Mouse (Mus musculus): ENCODE results near the gene Vwa1. TPM values are rescaled to one million over a fixed set of nuclear protein-coding genes. Genes with fewer than 3 reads are reported as not detected.

The Vwa1 gene
- polyA plus RNA-seq, 1 experiment from 2014 or later = 6.5 TPM

DNA sequence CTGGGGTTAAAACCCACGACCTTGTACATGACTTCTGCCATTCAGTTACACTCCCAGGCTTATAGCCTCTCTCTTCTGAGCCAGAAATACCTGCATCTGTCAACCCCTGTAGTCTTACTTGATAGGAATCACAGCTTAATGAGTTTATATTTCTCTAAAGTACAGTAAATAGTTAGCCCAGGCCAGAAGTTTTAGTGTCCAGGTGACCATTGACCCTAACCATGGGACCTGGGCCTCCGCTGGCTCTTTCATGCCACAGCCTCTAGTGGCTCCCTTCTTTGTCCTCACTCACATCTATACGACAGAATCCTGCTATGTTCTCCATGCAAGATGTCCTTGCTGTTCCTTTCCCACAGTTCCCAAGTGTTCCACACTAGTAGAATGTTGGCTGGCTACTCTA lies 33.3 kb upstream of the Vwa1 start:
- Histone ChIP-seq H3K4me3 (ENCODE audit: low read depth, low read length) (no peak overlapping the region), H3K9me3 (ENCODE audit: low read length) (no peaks in the 10 kb centered on the region), H3K36me3 (ENCODE audit: insufficient read depth, low read length) (peaks cover 22% of the 10 kb centered on the region), H3K27ac (ENCODE audit: low read length) (no peak overlapping the region), H3K27me3 (replicated peaks; ENCODE audit: insufficient read depth, low read length) (no peaks in the 10 kb centered on the region), H3K4me1 (ENCODE audit: insufficient read depth, low read depth, low read length) (peaks cover 11% of the 10 kb centered on the region; the same call in 1 of the 2 replicates), H3K4me2 (replicated peaks; ENCODE audit: low read depth, low read length) (no peak overlapping the region), H3K9ac (replicated peaks; ENCODE audit: low read depth) (no peak overlapping the region)
- 91% methylated on average over 3 of the region's 3 CpGs for WGBS
- TF ChIP-seq CTCF (IDR thresholded peaks at IDR 0.05) = no peak
- TF ChIP-seq EP300 (IDR thresholded peaks at IDR 0.05) = no peak
- ATAC-seq (no peak), DNase-seq (ENCODE audit: low spot score) (no peak)

DNA sequence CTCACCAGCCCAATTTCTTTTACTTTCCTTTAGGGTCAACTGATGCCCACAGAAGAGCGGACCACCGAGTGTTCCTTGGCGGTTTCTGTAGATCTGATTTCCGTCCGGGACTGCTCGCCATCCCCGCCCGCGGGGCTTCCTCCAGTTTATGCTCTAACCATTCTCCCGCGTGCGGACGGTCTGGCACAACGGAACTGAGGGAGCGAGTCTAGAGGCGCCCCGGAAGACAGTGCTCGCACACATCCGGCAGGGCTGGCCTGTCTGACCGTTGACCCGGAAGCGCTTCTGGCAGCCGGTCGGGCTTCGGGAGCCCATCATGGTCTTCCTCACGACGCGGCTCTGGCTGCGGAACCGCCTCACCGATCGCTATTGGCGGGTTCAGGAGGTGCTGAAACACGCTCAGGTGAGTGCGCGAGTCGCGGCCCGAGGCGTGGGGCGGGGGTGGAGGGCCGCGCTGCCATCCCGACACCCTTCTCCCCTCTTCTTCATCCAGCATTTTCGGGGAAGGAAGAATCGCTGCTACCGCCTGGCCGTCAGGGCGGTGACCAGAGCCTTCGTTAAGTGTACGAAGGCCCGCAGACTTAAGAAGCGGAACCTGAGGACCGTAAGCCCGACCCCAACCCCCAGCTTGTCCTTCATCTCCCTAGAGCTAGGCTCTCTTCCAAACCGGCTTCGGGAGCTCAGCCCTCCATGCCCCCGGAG lies 29.0 kb upstream of the Vwa1 start:
- Histone ChIP-seq H3K9me3 (ENCODE audit: low read length) (no peaks in the 10 kb centered on the region), H3K9ac (replicated peaks; ENCODE audit: low read depth) (peak overlapping the region; percentile 68), H3K27me3 (replicated peaks; ENCODE audit: insufficient read depth, low read length) (no peaks in the 10 kb centered on the region), H3K4me1 (ENCODE audit: insufficient read depth, low read depth, low read length) (0 out of 2 replicates have a peak, but pooled peaks cover 5% of the 10 kb centered on the region), H3K27ac (ENCODE audit: low read length) (peak overlapping the region; percentile 68), H3K4me3 (ENCODE audit: low read depth, low read length) (peak overlapping the region; percentile 67), H3K4me2 (replicated peaks; ENCODE audit: low read depth, low read length) (peak overlapping the region; percentile 67), H3K36me3 (ENCODE audit: insufficient read depth, low read length) (peaks cover 9% of the 10 kb centered on the region; the same call in 1 of the 2 replicates)
- ATAC-seq (peak; percentile 99), DNase-seq (ENCODE audit: low spot score) (peak; percentile 94)
- WGBS = under 1% methylated on average over 57 of the region's 58 CpGs
- peak; percentile 54; the same call in 1 of the 2 replicates for TF ChIP-seq EP300 (IDR thresholded peaks at IDR 0.05)
- TF ChIP-seq CTCF (IDR thresholded peaks at IDR 0.05) = 0 out of 2 replicates have a peak, but pooled peaks have one; percentile 7

DNA sequence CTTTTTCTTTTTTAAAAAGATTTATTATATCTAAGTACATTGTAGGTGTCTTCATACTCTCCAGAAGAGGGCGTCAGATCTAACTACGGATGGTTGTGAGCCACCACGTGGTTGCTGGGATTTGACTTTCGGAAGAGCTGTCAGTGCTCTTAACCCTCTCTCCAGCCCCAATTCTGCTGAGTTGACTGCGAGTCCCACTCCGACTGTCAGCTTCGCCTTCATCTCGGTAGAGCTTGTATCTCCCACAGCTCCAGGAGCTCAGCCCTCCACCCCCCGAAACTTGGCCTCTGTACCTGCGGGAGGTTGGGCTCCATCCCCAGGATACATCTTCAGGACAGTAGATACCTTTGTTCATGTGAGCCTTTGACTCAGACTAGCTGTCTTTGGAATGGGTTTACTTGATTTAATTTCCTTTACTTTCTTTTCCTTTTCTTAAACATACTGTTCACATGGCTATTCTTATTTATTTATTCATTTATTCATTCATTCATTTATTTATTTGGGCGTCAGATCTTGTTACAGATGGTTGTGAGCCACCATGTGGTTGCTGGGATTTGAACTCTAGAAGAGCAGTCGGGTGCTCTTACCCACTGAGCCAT lies 28.3 kb upstream of the Vwa1 start, which contains the start of gene Mrpl20:
TSS of gene Mrpl20 (plus strand) at position 138 of the 599 bp plus-strand sequence.
- Histone ChIP-seq H3K27me3 (replicated peaks; ENCODE audit: insufficient read depth, low read length) (no peaks in the 10 kb centered on the region), H3K36me3 (ENCODE audit: insufficient read depth, low read length) (peaks cover 5% of the 10 kb centered on the region; the same call in 1 of the 2 replicates), H3K27ac (ENCODE audit: low read length) (peak within 1 kb of the TSS; percentile 68), H3K4me2 (replicated peaks; ENCODE audit: low read depth, low read length) (peak within 1 kb of the TSS; percentile 67), H3K4me3 (ENCODE audit: low read depth, low read length) (peak within 1 kb of the TSS; percentile 67), H3K9ac (replicated peaks; ENCODE audit: low read depth) (peak within 1 kb of the TSS; percentile 68), H3K4me1 (ENCODE audit: insufficient read depth, low read depth, low read length) (0 out of 2 replicates have a peak, but pooled peaks cover 5% of the 10 kb centered on the region), H3K9me3 (ENCODE audit: low read length) (no peaks in the 10 kb centered on the region)
- ATAC-seq (peak; percentile 34; the same call in 1 of the 2 replicates), DNase-seq (ENCODE audit: low spot score) (peak; percentile 64)
- WGBS = 7% methylated on average over 12 of the region's 12 CpGs
- TF ChIP-seq EP300 (IDR thresholded peaks at IDR 0.05) = no peak
- peak; percentile 33; the same call in 1 of the 2 replicates for TF ChIP-seq CTCF (IDR thresholded peaks at IDR 0.05)

DNA sequence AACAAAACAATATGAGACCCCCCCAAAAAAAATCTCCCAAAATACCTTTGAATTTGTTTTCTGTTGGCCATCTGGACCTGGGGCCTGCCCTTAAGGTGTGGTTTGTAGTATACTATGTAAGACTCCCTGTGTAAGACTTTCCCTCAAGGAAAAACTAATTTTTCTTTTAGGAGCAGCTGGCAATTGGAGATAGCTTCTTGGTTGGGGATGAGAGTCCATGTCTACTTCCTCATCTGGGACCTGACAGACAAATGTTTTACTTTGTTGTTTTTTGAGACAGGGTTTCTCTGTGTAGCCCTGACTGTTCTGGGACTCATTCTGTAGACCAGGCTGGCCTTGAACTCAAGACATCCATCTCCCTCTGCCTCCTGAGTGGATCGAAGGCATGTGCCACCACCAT lies 27.6 kb upstream of the Vwa1 start:
- DNase-seq (ENCODE audit: low spot score) (no peak), ATAC-seq (no peak)
- H3K4me2 ChIP-seq (replicated peaks; ENCODE audit: low read depth, low read length) = no peak overlapping the region
- H3K4me3 ChIP-seq (ENCODE audit: low read depth, low read length) = no peak overlapping the region
- H3K9me3 ChIP-seq (ENCODE audit: low read length) = no peaks in the 10 kb centered on the region
- H3K27me3 ChIP-seq (replicated peaks; ENCODE audit: insufficient read depth, low read length) = no peaks in the 10 kb centered on the region
- no peak overlapping the region for H3K9ac ChIP-seq (replicated peaks; ENCODE audit: low read depth)
- no peaks in the 10 kb centered on the region for H3K36me3 ChIP-seq (ENCODE audit: insufficient read depth, low read length)
- H3K4me1 ChIP-seq (ENCODE audit: insufficient read depth, low read depth, low read length) = 0 out of 2 replicates have a peak, but pooled peaks cover 5% of the 10 kb centered on the region
- 93% methylated on average over 1 of the region's 1 CpGs for WGBS
- TF ChIP-seq EP300 (IDR thresholded peaks at IDR 0.05) (no peak), CTCF (IDR thresholded peaks at IDR 0.05) (no peak)
- H3K27ac ChIP-seq (ENCODE audit: low read length) = no peak overlapping the region

DNA sequence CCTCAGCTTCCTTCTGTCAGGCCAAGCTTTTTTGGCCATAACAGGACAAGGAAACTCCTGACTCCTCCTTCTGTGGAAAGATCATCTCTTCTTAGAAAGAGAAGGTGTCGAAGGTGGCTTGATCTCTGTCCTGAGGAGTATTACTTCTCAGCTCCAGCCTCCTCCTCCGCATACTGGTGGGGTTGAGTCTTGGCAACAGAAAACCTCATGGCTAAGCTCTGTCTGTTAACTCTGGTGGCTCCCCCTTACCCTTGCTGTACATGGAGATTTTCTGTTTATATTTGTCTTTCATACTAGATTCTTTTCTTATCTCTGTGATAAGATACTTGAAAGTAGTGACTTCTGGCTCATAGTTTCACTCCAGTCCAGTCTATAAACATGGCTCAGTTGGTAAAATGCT lies 19.2 kb upstream of the Vwa1 start:
- Histone ChIP-seq H3K4me1 (ENCODE audit: insufficient read depth, low read depth, low read length) (no peaks in the 10 kb centered on the region), H3K27ac (ENCODE audit: low read length) (no peak overlapping the region), H3K36me3 (ENCODE audit: insufficient read depth, low read length) (no peaks in the 10 kb centered on the region), H3K9ac (replicated peaks; ENCODE audit: low read depth) (no peak overlapping the region), H3K4me3 (ENCODE audit: low read depth, low read length) (no peak overlapping the region), H3K4me2 (replicated peaks; ENCODE audit: low read depth, low read length) (no peak overlapping the region), H3K27me3 (replicated peaks; ENCODE audit: insufficient read depth, low read length) (no peaks in the 10 kb centered on the region), H3K9me3 (ENCODE audit: low read length) (no peaks in the 10 kb centered on the region)
- DNase-seq (ENCODE audit: low spot score) (no peak), ATAC-seq (no peak)
- WGBS = 26% methylated on average over 2 of the region's 2 CpGs
- TF ChIP-seq EP300 (IDR thresholded peaks at IDR 0.05) (no peak), CTCF (IDR thresholded peaks at IDR 0.05) (no peak)

DNA sequence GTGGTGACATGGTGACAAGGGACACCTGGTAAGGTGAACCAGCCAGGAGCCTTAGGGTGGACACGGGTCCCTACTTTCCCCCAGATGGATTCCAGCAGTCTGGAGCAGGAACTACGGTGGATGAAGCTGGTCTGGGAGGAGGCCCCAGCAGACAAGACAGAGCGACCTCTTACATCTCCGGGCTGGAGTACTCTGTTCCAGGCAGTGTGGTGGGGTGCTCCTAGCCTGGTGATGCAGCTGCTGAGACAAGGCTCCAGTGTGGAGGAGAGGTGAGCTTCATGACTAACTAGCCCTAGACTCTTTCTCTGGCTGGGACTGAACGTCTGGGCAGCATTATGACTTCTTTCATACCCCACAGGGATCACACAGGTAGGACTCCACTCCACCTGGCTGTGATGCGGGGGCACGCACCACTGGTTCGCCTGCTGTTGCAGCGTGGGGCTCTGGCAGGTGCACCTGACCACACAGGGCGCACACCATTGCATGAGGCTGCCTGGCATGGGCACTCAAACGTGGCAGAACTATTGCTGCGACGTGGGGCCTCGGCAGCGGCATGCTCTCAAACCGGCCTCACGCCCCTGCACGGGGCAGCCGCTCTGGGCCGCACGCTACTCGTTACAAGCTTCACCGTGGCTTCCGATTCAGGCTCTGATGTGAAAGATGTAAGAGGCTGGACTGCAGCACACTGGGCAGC lies 16.9 kb upstream of the Vwa1 start:
- Histone ChIP-seq H3K9ac (replicated peaks; ENCODE audit: low read depth) (no peak overlapping the region), H3K4me2 (replicated peaks; ENCODE audit: low read depth, low read length) (no peak overlapping the region), H3K36me3 (ENCODE audit: insufficient read depth, low read length) (no peaks in the 10 kb centered on the region), H3K4me3 (ENCODE audit: low read depth, low read length) (no peak overlapping the region), H3K9me3 (ENCODE audit: low read length) (no peaks in the 10 kb centered on the region), H3K4me1 (ENCODE audit: insufficient read depth, low read depth, low read length) (no peaks in the 10 kb centered on the region), H3K27ac (ENCODE audit: low read length) (no peak overlapping the region), H3K27me3 (replicated peaks; ENCODE audit: insufficient read depth, low read length) (no peaks in the 10 kb centered on the region)
- WGBS = 72% methylated on average over 24 of the region's 24 CpGs
- no peak for DNase-seq (ENCODE audit: low spot score)
- no peak for TF ChIP-seq CTCF (IDR thresholded peaks at IDR 0.05)
- TF ChIP-seq EP300 (IDR thresholded peaks at IDR 0.05) = no peak
- no peak for ATAC-seq
